Mouse (Mus musculus): Measurements from ENCODE around the gene Zcchc10. TPM values are rescaled to one million over a fixed set of nuclear protein-coding genes. Genes with fewer than 3 reads are reported as not detected.
"Not testable (repeated sequence)": the region's sequence is repeated elsewhere in the genome, so short reads cannot be mapped to it uniquely, and the experiment has no call there.

The Zcchc10 gene
- polyA plus RNA-seq, 1 experiment from 2014 or later: 23.2 TPM

- Histone ChIP-seq H3K9ac (ENCODE audit: low read length) (no peak overlapping the region), H3K4me3 (ENCODE audit: low read length) (no peak overlapping the region), H3K27me3 (ENCODE audit: control insufficient read depth, insufficient read depth, low read depth, low read length) (no peaks in the 10 kb centered on the region), H3K9me3 (ENCODE audit: control insufficient read depth, low read length) (no peaks in the 10 kb centered on the region), H3K27ac (ENCODE audit: low read length) (no peak overlapping the region), H3K4me2 (ENCODE audit: low read depth, low read length) (no peak overlapping the region), H3K4me1 (replicated peaks; ENCODE audit: control insufficient read depth, insufficient read depth, low read length) (peaks cover 18% of the 10 kb centered on the region), H3K36me3 (ENCODE audit: control insufficient read depth, insufficient read depth, low read length) (no peaks in the 10 kb centered on the region)
- WGBS: 47% methylated on average over 1 of the region's 1 CpGs
- ATAC-seq (ENCODE audit: low read depth): no peak
Observed at GRCm38 (mm10) chr11:53311385-53311784, 13.1 kb upstream of the Zcchc10 start.

GRCm38 (mm10) chr11:53312823-53313222 is 11.7 kb upstream of the Zcchc10 start:
- WGBS: 72% methylated on average over 1 of the region's 1 CpGs
- not testable (repeated sequence) for H3K9me3 ChIP-seq (ENCODE audit: control insufficient read depth, low read length); H3K4me3 ChIP-seq (ENCODE audit: low read length); H3K36me3 ChIP-seq (ENCODE audit: control insufficient read depth, insufficient read depth, low read length); H3K9ac ChIP-seq (ENCODE audit: low read length); H3K4me2 ChIP-seq (ENCODE audit: low read depth, low read length); H3K27ac ChIP-seq (ENCODE audit: low read length); H3K27me3 ChIP-seq (ENCODE audit: control insufficient read depth, insufficient read depth, low read depth, low read length); ATAC-seq (ENCODE audit: low read depth)
- peaks cover 13% of the 10 kb centered on the region for H3K4me1 ChIP-seq (replicated peaks; ENCODE audit: control insufficient read depth, insufficient read depth, low read length)

GRCm38 (mm10) chr11:53314770-53315173 is 9.7 kb upstream of the Zcchc10 start:
- no peaks in the 10 kb centered on the region for H3K27me3 ChIP-seq (ENCODE audit: control insufficient read depth, insufficient read depth, low read depth, low read length)
- H3K36me3 ChIP-seq (ENCODE audit: control insufficient read depth, insufficient read depth, low read length): no peaks in the 10 kb centered on the region
- no peak overlapping the region for H3K4me3 ChIP-seq (ENCODE audit: low read length)
- 4% methylated on average over 1 of the region's 1 CpGs for WGBS
- no peak overlapping the region for H3K9ac ChIP-seq (ENCODE audit: low read length)
- H3K27ac ChIP-seq (ENCODE audit: low read length): peak overlapping the region; percentile 67; the same call in 1 of the 2 replicates
- H3K9me3 ChIP-seq (ENCODE audit: control insufficient read depth, low read length): no peaks in the 10 kb centered on the region
- ATAC-seq (ENCODE audit: low read depth): peak; percentile 87
- H3K4me2 ChIP-seq (ENCODE audit: low read depth, low read length): no peak overlapping the region
- H3K4me1 ChIP-seq (replicated peaks; ENCODE audit: control insufficient read depth, insufficient read depth, low read length): no peaks in the 10 kb centered on the region

- Histone ChIP-seq H3K27me3 (ENCODE audit: control insufficient read depth, insufficient read depth, low read depth, low read length) (no peaks in the 10 kb centered on the region), H3K4me2 (ENCODE audit: low read depth, low read length) (no peak overlapping the region), H3K9me3 (ENCODE audit: control insufficient read depth, low read length) (no peaks in the 10 kb centered on the region), H3K4me1 (replicated peaks; ENCODE audit: control insufficient read depth, insufficient read depth, low read length) (no peaks in the 10 kb centered on the region), H3K4me3 (ENCODE audit: low read length) (no peak overlapping the region), H3K27ac (ENCODE audit: low read length) (peak overlapping the region; percentile 28), H3K9ac (ENCODE audit: low read length) (no peak overlapping the region), H3K36me3 (ENCODE audit: control insufficient read depth, insufficient read depth, low read length) (no peaks in the 10 kb centered on the region)
- no peak for ATAC-seq (ENCODE audit: low read depth)
- WGBS: 38% methylated on average over 6 of the region's 6 CpGs
Observed at GRCm38 (mm10) chr11:53316996-53317395, 7.5 kb upstream of the Zcchc10 start.

GRCm38 (mm10) chr11:53318041-53318440 is 6.4 kb upstream of the Zcchc10 start:
- Histone ChIP-seq H3K9ac (ENCODE audit: low read length) (no peak overlapping the region), H3K27ac (ENCODE audit: low read length) (no peak overlapping the region), H3K9me3 (ENCODE audit: control insufficient read depth, low read length) (no peaks in the 10 kb centered on the region), H3K36me3 (ENCODE audit: control insufficient read depth, insufficient read depth, low read length) (no peaks in the 10 kb centered on the region), H3K27me3 (ENCODE audit: control insufficient read depth, insufficient read depth, low read depth, low read length) (no peaks in the 10 kb centered on the region), H3K4me1 (replicated peaks; ENCODE audit: control insufficient read depth, insufficient read depth, low read length) (no peaks in the 10 kb centered on the region), H3K4me3 (ENCODE audit: low read length) (no peak overlapping the region), H3K4me2 (ENCODE audit: low read depth, low read length) (no peak overlapping the region)
- WGBS: 74% methylated on average over 7 of the region's 7 CpGs
- no peak for ATAC-seq (ENCODE audit: low read depth)

- not testable (repeated sequence) for H3K36me3 ChIP-seq (ENCODE audit: control insufficient read depth, insufficient read depth, low read length); H3K27ac ChIP-seq (ENCODE audit: low read length); H3K4me2 ChIP-seq (ENCODE audit: low read depth, low read length); H3K4me3 ChIP-seq (ENCODE audit: low read length); ATAC-seq (ENCODE audit: low read depth); H3K9me3 ChIP-seq (ENCODE audit: control insufficient read depth, low read length); H3K4me1 ChIP-seq (replicated peaks; ENCODE audit: control insufficient read depth, insufficient read depth, low read length); H3K27me3 ChIP-seq (ENCODE audit: control insufficient read depth, insufficient read depth, low read depth, low read length); H3K9ac ChIP-seq (ENCODE audit: low read length)
- 71% methylated on average over 3 of the region's 3 CpGs for WGBS
Observed at GRCm38 (mm10) chr11:53318568-53318967, 5.9 kb upstream of the Zcchc10 start.

GRCm38 (mm10) chr11:53319867-53320266 is 4.6 kb upstream of the Zcchc10 start:
- not testable (repeated sequence) for H3K9ac ChIP-seq (ENCODE audit: low read length); H3K4me2 ChIP-seq (ENCODE audit: low read depth, low read length); ATAC-seq (ENCODE audit: low read depth); H3K27me3 ChIP-seq (ENCODE audit: control insufficient read depth, insufficient read depth, low read depth, low read length); H3K4me3 ChIP-seq (ENCODE audit: low read length); H3K27ac ChIP-seq (ENCODE audit: low read length); H3K4me1 ChIP-seq (replicated peaks; ENCODE audit: control insufficient read depth, insufficient read depth, low read length); H3K9me3 ChIP-seq (ENCODE audit: control insufficient read depth, low read length); H3K36me3 ChIP-seq (ENCODE audit: control insufficient read depth, insufficient read depth, low read length)
- 92% methylated on average over 13 of the region's 13 CpGs for WGBS

- H3K27me3 ChIP-seq (ENCODE audit: control insufficient read depth, insufficient read depth, low read depth, low read length): no peaks in the 10 kb centered on the region
- 72% methylated on average over 7 of the region's 7 CpGs for WGBS
- H3K4me1 ChIP-seq (replicated peaks; ENCODE audit: control insufficient read depth, insufficient read depth, low read length): peaks cover 3% of the 10 kb centered on the region
- no peaks in the 10 kb centered on the region for H3K9me3 ChIP-seq (ENCODE audit: control insufficient read depth, low read length)
- no peak overlapping the region for H3K4me3 ChIP-seq (ENCODE audit: low read length)
- no peak overlapping the region for H3K27ac ChIP-seq (ENCODE audit: low read length)
- H3K9ac ChIP-seq (ENCODE audit: low read length): no peak overlapping the region
- no peak overlapping the region for H3K4me2 ChIP-seq (ENCODE audit: low read depth, low read length)
- peaks cover 23% of the 10 kb centered on the region for H3K36me3 ChIP-seq (ENCODE audit: control insufficient read depth, insufficient read depth, low read length)
- ATAC-seq (ENCODE audit: low read depth): no peak
Observed at GRCm38 (mm10) chr11:53330325-53330724, 5.8 kb downstream of the Zcchc10 start.

GRCm38 (mm10) chr11:53331121-53331520 is 6.6 kb downstream of the Zcchc10 start:
- no peaks in the 10 kb centered on the region for H3K4me1 ChIP-seq (replicated peaks; ENCODE audit: control insufficient read depth, insufficient read depth, low read length)
- WGBS: 94% methylated on average over 6 of the region's 6 CpGs
- H3K4me3 ChIP-seq (ENCODE audit: low read length): no peak overlapping the region
- H3K36me3 ChIP-seq (ENCODE audit: control insufficient read depth, insufficient read depth, low read length): peaks cover 23% of the 10 kb centered on the region
- no peak overlapping the region for H3K27ac ChIP-seq (ENCODE audit: low read length)
- no peak for ATAC-seq (ENCODE audit: low read depth)
- no peaks in the 10 kb centered on the region for H3K9me3 ChIP-seq (ENCODE audit: control insufficient read depth, low read length)
- H3K9ac ChIP-seq (ENCODE audit: low read length): no peak overlapping the region
- H3K4me2 ChIP-seq (ENCODE audit: low read depth, low read length): no peak overlapping the region
- no peaks in the 10 kb centered on the region for H3K27me3 ChIP-seq (ENCODE audit: control insufficient read depth, insufficient read depth, low read depth, low read length)

- no peaks in the 10 kb centered on the region for H3K9me3 ChIP-seq (ENCODE audit: control insufficient read depth, low read length)
- 85% methylated on average over 14 of the region's 14 CpGs for WGBS
- no peak for ATAC-seq (ENCODE audit: low read depth)
- H3K27me3 ChIP-seq (ENCODE audit: control insufficient read depth, insufficient read depth, low read depth, low read length): no peaks in the 10 kb centered on the region
- H3K4me1 ChIP-seq (replicated peaks; ENCODE audit: control insufficient read depth, insufficient read depth, low read length): no peaks in the 10 kb centered on the region
- peaks cover 23% of the 10 kb centered on the region for H3K36me3 ChIP-seq (ENCODE audit: control insufficient read depth, insufficient read depth, low read length)
- no peak overlapping the region for H3K4me2 ChIP-seq (ENCODE audit: low read depth, low read length)
- no peak overlapping the region for H3K27ac ChIP-seq (ENCODE audit: low read length)
- H3K9ac ChIP-seq (ENCODE audit: low read length): no peak overlapping the region
- H3K4me3 ChIP-seq (ENCODE audit: low read length): no peak overlapping the region
Observed at GRCm38 (mm10) chr11:53332076-53332680, 7.7 kb downstream of the Zcchc10 start.

Data from lung, embryonic 16.5 days (tissue).